Mouse (Mus musculus) c-Kit-positive CD71-positive TER-119-positive erythroid progenitor cells, embryonic 14.5 days (primary cell): Measurements from ENCODE around the gene Gas2l1.

Source experiments
- DNase-seq: peaks from one replicate; pipeline ENCODE4 v3.0.0-alpha.2; 2013; ENCODE audit warnings: low spot score

Gas2l1 gene

DNA sequence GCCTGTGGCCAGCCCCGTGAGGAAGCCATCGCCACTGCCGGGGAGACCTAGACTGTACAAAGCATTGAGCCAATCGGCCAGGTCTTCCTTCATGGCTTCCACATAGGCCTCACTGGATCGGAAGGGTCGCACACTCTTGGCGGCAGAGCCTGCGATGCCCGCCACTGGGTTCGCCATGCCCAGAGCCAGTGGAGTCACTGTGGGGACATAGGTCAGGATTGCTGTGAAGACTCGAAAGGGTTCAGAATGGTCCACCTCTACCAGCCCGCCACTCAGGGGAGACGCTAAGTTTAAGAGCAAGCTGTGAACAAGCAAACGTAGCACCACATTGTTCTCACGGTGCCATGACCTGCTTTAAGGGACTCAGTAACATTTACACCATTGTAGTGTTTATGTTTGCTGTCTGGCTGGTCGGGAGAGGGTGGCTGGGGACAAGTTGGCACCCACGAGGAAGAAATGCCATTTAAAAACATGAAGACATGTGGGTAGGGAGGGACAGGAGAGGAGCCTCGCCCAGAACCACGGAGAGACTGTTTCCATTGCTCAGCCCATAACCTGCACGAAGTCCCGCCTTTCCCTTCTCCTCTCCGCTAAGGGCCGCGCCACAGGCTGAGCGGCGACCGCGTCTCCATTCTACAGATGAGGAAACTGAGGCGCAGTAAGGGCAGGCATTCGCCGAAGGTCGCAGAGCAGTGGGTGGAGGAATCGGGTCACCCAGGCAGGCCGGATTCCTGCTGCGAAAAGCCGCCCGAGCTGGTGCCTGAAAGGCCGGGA lies 658 bp downstream of the Gas2l1 start:
- no peak for DNase-seq

DNA sequence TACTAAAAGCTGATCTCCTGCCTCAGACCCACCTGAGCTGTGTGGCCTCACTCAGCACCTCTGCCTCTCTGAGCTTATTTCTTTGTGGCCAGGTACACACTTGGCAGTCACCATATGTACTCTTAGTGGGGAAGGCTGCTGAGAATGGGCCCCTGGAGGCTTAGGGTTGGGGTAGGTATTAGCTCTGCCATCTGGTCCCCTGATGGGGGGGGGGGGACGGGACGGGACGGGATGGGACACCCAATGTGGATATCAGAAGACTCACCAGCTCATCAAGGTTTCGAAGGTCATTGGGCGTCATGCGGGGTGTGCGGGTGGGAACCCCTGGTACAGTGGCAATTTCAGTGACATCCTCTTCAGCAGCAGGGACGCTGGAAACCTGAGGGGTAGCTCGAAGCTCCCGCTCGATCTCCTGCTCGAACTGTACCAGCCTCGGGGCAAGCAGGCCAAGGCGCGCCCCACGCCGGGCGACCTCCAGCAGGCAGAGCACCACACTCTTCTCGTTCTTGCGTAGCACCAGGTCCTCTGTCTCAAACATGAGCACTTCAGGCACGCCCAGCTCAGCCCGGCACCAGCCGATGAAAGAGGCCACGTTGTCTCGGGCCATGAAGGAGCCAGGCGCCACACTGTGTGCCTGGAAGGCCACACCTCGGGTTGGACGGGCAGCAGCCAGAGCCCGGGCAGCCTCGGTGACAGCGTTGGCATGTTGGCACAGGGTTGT lies 1.4 kb downstream of the Gas2l1 start:
- DNase-seq, result no peak

DNA sequence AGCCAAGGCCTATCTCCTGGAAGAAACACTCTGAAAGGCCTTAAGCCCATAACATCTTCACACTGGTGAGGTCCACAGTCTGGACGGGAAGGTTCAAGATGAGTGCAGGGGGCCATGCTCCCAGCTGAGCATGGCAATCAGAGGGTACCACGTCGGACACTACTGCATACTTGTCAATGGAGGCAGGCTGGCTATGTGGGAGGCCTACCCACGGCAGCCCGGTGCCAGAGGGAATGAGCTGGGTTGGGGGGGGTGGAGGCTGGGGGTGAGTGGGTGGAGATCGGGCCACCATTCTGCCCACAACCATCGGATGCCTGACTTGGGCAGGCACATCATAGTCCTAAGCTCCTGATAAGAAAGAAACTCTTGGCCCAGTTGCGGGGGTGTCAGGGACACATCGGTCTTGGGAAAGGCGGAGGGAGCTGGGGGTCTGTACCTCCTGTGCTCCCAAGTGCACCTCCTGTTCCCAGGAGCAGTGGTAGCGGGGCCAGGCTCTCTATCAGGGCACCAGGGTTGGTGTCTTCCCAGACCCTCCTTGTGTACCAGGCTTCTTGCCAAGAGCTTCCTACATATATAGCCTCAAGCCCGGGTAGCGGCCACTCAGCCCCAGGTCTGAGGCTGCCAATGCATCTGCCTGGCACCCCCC lies 2.1 kb downstream of the Gas2l1 start:
- no peak for DNase-seq

DNA sequence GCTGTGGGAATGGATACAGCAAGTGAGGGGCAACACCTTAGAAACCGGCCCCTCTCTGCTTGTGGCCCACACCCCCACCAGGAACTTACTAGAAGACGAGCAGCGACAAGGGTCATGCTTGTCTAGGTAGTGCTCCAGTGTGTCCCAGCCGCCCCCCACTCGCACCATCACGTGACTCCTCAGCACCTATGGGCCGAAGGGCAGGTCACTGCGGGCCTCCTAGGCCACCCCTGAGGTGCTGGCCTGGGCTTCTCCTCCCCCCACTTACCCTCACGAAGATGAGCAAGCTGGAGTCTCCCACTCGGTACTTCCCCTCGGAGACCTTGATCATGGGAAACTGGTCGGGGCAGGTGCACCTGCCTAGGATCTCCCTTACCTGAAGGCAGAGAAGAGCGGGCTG lies 2.8 kb downstream of the Gas2l1 start:
- DNase-seq, result no peak

DNA sequence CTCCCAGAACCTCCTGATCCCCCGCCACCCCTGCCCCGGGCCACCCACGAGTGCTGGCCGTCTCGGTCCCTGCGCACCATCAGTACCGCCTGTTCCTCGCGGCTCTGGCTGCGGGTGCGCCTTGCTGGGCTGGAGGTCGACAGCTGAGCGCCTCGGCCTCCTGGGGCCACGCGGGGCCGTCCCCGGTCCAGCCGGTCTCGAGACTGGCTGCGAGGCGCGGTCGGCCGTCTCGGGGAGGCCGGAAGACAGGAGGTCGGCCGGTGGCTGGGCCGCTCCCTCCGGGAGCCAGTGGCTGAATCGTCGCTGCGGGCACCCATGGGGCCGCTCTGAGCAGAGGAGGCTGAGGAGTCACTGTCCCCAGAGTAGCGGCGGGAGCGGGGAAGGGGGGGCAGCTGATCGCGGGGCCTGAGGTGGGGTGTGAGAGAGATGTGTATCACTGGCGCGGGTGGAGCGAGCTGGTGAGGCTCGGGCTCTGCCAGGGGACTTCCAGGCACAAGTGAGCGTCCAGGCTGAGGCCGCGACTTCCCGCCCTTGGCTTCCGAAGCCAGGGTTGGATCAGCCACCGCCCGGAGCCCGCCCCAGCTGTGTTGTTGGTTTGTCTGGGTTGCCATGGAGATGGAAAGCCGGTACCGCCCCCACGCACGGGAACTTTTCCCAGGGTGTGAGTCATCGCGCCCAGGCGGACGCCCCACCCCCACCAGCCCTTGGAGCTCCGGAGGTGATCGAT lies 3.6 kb downstream of the Gas2l1 start:
- DNase-seq, result peak; percentile 82

DNA sequence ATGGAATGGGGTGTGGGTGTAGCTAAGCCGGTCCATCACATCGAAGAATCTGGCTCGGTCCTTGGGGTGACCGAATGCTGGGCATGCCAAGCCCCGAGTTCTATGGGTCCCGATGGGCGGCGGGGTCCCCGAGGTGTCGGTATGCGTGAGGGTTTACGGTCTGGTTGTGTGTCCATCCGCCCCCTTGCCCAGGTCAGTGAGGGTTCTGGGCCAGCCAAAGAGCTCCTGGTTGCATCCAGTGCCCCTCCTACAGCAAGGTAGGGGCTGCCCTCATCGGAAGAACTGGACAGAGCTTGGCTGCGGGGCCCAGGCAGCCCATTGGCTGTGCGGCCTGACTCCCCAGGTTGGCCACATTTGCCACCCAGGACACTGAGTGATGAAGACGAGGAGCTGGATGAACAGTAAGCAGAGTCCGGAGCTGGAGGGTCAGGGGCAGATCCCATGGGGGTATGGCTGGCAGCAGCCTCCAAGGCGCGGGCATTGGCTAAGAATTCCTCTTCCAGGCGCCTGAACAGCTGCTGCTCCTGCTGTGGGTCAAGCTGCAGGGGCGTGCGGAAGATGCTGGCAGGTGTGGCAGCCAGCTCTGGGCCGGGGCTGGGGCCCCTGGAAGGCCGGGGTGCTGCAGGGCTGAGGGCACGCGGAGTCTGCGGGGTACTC lies 4.2 kb downstream of the Gas2l1 start:
- no peak for DNase-seq

DNA sequence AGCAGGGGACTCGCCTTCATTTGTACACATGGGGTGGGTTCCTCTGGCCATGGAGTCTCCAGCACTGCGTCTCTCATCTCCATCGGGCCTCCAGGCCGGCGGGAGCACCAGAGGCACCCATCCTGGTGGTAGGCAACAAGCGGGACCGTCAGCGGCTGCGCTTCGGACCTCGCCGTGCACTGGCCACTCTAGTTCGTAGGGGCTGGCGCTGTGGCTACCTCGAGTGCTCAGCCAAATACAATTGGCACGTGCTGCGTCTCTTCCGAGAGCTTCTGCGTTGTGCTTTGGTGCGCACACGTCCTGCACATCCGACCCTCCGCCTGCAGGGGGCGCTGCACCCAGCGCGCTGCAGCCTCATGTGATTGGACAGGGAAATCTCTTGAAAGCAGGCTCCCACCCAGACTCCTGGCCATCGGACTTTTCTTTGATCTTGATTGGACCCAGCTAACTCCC lies 5.4 kb downstream of the Gas2l1 start:
- DNase-seq, result no peak

DNA sequence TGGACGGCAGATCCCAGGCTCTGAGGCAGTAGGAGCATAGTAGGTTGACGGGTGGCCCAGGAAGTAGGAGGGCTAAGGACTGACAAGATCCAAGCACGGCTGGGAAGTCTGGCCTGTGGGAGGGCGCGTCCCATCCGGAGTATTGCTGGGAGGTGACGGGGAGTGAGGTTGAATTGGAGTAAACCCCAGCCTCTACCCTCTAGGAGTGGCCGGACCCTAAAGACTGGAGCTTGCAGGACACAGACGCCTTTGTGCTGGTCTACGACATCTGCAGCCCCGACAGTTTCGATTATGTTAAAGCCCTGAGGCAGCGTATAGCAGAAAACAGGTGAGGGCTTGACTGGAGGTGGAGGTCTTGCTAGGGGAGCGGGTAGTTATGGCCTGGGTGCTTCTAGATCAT lies 5.9 kb downstream of the Gas2l1 start:
- no peak for DNase-seq

DNA sequence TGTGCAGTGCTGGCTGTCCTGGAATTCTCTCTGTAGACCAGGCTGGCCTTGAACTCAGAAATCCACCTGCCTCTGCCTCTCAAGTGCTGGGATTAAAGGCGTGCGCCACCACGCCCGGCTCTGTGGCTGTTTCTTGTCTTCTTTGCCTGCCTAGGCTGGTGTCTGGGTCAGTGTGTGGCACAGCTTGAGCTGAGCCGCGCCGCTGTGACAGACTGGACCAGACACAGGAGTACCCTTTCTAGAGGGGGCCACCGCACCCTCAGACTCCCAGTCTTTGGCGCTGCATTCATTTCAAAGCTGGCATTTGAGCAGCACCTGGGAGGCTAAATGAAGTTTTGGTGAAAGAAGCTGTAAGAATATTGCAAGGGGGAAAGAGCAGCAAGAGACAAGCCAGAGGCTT lies 6.3 kb downstream of the Gas2l1 start:
- DNase-seq, result no peak

DNA sequence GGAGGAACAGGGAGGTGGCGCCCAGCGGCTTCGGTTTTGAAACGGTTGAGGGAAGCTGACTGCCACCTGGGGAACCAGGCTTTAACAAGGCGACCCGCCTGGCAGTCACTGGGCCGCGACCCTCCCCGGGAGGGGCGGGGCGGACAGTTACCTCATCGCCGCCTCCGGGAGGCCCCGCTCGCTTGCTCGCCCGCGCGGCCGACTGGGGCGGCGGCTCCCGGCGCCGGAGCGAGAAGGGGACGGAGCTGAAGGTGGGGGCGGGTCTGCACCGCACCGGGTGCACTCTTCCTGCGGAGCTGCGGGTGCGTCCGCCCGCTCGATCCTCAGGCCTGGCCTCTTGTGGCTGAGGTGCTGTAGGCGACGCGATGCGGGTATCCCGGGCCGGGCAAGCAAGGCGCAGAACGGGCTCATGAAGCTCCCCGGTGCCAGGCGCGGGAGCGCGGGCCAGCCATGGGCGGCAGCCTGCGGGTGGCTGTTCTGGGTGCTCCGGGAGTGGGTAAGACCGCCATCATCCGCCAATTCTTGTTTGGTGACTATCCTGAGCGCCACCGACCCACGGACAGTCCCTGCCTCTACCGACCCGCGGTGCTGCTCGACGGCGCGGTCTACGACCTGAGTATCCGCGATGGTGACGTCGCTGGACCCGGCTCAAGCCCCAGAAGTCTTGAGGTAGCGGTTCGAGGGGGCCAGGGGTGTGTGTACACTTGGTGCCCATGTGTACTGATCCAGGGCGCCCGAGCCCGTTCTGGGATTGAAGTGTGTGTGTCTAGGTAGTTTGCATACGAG lies 7.1 kb downstream of the Gas2l1 start, which contains the start of gene Rasl10a:
Rasl10a (plus strand) TSS at position 273 of the 786 bp plus-strand sequence.
- DNase-seq, result no peak

DNA sequence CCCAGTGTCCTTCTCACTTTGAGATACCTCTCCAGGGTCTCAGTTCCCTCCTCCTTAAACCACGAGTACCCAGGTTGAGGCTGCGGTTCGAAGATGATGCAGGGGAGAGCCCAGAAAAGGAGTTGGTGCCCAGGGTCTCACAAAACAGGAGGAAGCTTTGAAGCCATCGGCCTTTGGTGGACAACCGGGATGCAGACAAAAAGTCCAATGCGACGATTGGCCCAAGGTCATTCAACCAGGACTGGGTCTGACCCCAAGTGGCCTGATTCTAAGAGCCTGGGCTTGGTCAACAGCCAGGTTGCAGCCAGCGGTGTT lies 7.6 kb downstream of the Gas2l1 start:
- DNase-seq, result no peak

DNA sequence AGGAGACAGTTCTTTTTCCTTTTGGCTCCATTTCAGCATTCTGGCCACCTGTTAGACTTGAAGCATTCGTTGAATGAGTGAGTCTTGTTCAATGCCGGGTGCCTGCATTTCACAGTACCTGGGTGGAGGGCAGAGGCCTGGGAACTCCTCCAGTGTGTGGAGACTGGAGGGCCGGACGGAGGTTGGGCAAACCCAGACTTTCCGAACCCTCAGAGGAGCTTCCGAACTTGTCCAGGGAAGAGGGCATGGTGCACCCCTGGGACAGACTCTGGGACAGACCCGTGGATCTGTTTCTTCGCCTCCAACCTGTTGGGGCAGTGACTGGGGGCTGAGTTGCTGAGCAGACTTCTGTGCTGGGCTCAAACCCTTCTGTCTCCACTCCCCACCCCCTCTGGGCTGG lies 8.1 kb downstream of the Gas2l1 start:
- DNase-seq, result no peak

DNA sequence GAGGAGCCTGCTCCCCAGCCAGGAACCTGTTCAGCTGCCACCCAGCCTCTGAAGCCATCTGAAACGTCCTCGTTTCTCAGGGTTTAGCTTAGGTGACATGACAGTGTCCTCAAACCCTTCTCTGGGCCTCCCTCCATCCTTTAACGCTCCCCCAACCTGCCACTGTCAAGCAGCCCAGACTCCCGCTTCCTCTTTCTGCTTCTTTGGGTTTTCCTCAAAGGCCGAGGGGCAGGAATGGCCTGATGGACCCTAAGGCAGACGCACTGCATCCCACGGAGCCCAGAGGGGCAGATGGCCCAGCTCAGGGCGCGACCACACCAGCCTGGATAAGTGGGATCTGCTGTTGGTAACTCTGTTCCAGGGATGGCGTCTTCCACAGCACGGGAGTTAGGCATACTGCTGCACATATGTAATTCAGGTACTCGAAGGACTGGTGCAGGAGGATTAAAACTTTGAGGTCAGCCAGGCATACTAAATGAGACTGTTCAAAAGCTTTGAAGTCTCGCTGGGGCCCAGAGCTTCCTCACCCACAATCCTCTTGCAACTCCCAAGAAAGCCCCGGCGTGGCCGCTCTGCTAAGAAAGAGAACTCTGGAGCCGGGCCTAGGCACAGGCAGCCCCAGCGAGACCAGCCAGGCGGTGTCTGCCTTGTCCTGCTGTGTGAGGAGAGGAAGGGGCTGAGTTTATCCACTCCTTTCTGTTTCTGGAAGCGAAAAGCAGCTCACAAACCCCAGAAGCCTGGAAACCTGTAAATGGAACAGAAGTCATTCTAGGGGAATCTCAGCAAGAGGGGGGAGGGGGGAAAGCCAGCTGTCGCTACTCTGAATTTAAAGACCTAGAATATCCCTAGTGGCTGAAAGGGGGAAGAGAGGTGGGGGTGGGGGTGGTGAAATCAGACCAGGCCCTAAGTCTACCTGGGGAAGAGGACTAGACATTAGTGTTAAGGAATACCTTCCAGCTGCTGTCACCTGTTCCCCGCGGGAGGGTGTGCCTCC lies 8.9 kb downstream of the Gas2l1 start:
- DNase-seq, result no peak

DNA sequence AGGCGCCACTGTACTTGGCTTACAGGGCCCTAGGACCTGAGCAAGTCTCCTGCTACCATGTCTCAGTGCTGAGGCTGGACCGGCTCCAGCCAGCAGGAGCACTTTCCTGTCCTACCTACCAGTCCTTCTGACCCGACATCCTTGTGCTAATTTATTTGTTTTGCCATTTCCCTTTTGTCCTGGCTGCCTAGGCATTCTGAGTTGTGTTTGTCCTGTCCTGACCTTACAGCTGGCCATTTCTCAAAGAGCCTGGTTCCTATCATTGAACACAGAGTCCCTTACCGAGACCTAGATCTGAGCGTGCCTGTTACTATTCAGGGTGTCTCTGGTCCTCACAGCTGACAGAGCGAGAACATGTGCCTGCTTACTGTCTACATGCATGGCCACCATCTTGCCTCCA lies 10.3 kb downstream of the Gas2l1 start:
- no peak for DNase-seq

DNA sequence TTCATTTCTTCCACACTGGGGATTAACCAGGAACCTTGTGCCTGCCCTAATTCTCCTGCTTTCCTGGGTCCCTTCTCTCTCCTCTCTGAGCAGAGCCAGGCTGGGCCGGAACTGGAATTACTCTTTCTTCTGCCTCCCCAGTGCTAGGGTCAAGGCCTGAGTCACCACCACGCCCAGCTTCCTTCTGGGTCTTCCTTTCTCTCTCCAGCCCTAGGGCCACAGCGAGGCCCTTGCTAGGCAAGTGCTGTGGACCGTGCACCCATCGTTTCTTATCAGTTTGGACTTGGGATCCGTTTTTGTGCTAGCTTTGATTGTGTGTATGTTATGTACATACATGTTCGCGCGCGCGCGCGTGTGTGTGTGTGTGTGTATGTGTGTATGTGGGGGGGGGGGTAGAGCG lies 11.0 kb downstream of the Gas2l1 start:
- DNase-seq, result no peak

DNA sequence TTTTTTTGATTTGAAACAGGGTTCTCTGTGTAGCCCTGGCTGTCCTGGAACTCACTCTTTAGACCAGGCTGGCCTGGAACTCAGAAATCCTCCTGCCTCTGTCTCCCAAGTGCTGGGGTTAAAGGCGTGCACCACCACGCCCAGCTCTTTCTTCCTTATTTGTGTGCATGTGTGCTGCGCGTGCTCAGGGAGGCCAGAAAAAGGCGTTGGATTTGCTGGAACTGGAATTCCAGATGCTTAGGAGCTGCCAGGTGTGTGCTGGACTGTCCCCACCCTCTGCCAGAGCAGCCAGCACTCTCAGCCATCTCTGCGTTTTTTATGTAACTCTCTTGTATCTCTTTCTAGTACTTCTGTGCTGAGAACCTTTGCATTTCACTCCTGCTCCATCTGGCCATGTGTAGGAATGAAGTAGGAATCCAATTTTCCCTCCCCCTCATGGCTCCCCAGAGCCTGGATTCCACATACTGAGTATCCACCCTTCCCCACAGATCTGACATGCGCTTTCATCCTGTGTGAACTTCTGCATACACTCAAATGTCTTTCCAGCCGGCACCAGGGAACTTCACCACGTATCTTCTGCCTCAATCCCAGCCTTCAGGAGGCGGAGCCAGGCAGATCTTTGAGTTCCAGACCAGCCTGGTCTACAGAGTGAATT lies 12.8 kb downstream of the Gas2l1 start:
- no peak for DNase-seq

DNA sequence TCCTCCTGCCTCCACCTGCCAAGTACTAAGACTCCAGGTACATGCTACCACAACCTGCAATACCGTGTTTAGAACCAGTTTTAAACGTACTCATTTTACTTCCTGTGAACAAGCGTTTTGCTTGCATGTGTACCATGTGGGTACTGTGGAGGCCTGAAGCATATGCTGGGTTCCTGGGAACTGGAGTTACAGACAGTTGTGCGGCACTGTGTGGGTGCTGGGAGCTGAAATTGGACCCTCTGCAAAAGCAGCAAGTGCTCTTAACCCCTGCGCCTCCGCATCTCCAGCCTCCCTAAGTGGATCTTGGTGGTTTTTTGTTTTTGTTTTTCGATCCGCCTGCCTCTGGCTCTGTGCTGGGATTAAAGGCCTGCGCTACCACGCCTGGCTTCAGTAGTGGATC lies 13.5 kb downstream of the Gas2l1 start:
- DNase-seq, result no peak

DNA sequence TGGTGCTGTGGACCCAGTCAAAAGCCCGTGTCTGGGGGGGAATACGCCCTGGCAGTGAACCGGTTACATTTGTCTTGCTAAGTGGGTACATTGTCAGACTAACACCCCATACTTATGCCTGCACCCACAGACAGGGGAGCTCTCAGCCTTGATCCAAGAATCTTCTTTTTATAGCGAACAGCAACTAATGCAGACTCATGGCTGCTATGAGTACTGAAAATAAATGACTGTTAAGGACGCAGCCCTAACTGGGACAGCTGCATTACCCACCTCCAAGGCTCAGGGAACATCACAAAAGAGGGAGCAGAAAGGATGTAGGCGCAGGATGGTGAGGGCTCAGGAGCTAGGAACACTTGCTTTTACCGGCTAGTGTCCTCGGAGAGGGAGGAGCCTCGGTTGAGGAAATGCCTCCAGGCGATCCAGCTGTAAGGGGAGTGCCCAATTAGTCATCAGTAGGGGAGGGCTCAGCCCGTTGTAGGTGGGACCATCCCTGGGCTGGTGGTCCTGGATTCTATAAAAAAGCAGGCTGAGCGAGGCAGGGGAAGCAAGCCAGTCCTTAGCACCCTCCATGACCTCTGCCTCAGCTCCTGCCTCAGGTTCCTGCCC lies 18.7 kb downstream of the Gas2l1 start:
- no peak for DNase-seq
